Mouse (Mus musculus) ES-Bruce4 (cell line): ENCODE measurements around the gene Qpctl. TPM values are rescaled to one million over a fixed set of nuclear protein-coding genes. Genes with fewer than 3 reads are reported as not detected.

ENCODE experiments used
- H3K27ac ChIP-seq: 2 replicates; pipeline ENCODE4 v1.5.1; 2012; ENCODE audit warnings: low read length, inconsistent platforms; ENCODE audit not compliant: insufficient read depth
- H3K27me3 ChIP-seq: 2 replicates; pipeline ENCODE4 v1.6.1; 2012; ENCODE audit warnings: mild to moderate bottlenecking, low read length, inconsistent platforms; ENCODE audit not compliant: control insufficient read depth, poor library complexity, insufficient read depth, severe bottlenecking
- H3K36me3 ChIP-seq: 2 replicates; pipeline ENCODE4 v1.6.1; 2012; ENCODE audit warnings: inconsistent platforms, mild to moderate bottlenecking, low read length, moderate library complexity; ENCODE audit not compliant: control insufficient read depth, poor library complexity, insufficient read depth, severe bottlenecking
- H3K4me1 ChIP-seq: one replicate; pipeline ENCODE4 v1.8.1; 2011; ENCODE audit warnings: low read length; ENCODE audit not compliant: control insufficient read depth, insufficient read depth
- H3K4me3 ChIP-seq: 2 replicates; pipeline ENCODE4 v1.5.1; 2011; ENCODE audit warnings: low read depth, mild to moderate bottlenecking, low read length
- H3K9ac ChIP-seq: 2 replicates; pipeline ENCODE4 v1.6.1; 2012; ENCODE audit warnings: low read depth, mild to moderate bottlenecking, inconsistent platforms; ENCODE audit not compliant: poor library complexity, severe bottlenecking
- H3K9me3 ChIP-seq: replicated peaks from 2 replicates; pipeline ENCODE4 v1.6.1; 2012; ENCODE audit warnings: mild to moderate bottlenecking, low read length, inconsistent platforms; ENCODE audit not compliant: control insufficient read depth, poor library complexity, insufficient read depth, severe bottlenecking
- CTCF ChIP-seq: IDR thresholded peaks from one replicate; pipeline ENCODE4 v1.8.1; 2011; ENCODE audit warnings: low read depth, low read length
- EP300 ChIP-seq: IDR thresholded peaks from 2 replicates; pipeline ENCODE4 v1.6.1; 2011; ENCODE audit warnings: low read depth, low read length; ENCODE audit not compliant: insufficient read depth
- POLR2A ChIP-seq: IDR thresholded peaks from one replicate; pipeline ENCODE4 v1.8.1; 2011; ENCODE audit warnings: low read length; ENCODE audit not compliant: insufficient read depth
- polyA plus RNA-seq: library from polyadenylated mRNA; stranded (reverse); fragments of >200 nt; gene quantifications from 2 replicates; pipeline ENCODE4 v1.2.4, GENCODE M21; 2011; ENCODE audit warnings: low read depth; ENCODE audit not compliant: missing spikeins, insufficient read depth, insufficient read length

Qpctl gene
- polyA plus RNA-seq, 1 experiment, result 4.6 TPM

DNA sequence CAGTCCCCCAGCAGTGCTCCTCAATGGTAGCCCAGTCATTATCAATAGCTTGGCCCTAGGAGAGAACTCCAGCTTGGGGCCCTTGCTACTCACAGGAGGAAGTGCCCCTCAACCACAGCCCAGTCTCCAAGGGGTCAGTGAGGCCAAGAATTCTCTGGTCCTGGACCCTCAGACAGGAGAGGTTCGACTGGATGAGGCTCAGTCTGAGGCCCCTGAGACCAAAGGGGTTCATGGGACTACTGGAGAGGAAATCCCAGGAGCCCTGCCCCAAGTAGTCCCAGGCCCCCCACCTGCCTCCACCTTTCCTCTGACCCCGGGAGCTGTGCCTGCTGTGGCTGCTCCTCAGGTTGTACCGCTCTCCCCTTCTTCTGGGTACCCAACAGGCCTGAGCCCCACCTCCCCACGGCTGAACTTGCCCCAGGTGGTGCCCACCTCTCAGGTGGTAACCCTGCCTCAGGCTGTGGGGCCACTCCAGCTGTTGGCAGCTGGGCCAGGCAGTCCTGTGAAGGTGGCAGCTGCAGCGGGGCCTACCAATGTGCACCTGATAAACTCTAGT lies 52.6 kb downstream of the Qpctl start:
- H3K27ac ChIP-seq, result no peak overlapping the region
- no peak for TF ChIP-seq EP300
- TF ChIP-seq CTCF, result no peak
- TF ChIP-seq POLR2A, result no peak

DNA sequence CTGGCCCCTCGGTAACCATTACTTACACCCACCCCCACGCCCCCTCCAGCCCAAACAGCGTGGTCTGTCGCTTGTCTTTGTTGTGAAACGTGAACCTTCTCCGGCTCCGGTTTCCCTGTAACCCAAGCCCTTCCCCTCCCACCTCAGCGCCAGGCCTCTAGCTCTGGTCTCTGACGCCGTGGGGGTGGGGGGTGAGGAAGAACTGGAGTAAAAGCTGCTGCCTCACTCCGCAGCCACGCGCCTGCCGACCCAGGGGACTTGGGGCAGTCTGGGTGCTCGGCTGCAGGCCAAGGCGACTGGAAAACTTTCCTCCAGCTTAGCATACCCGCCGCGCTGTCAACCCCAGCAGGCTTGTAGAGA lies 53.4 kb downstream of the Qpctl start:
- TF ChIP-seq POLR2A, result no peak
- 0 out of 2 replicates have a peak, but pooled peaks have one; percentile 10 for TF ChIP-seq EP300
- peak overlapping the region; percentile 29 for H3K4me3 ChIP-seq
- peak overlapping the region; percentile 93 for H3K9ac ChIP-seq
- H3K27ac ChIP-seq, result no peak overlapping the region
- no peaks in the 10 kb centered on the region for H3K36me3 ChIP-seq
- H3K9me3 ChIP-seq, result no peaks in the 10 kb centered on the region
- no peaks in the 10 kb centered on the region for H3K4me1 ChIP-seq
- H3K27me3 ChIP-seq, result no peaks in the 10 kb centered on the region

More for the DNA sequence above, 52.6 kb downstream of the Qpctl start:
- no peaks in the 10 kb centered on the region for H3K27me3 ChIP-seq
- peak overlapping the region; percentile 93; the same call in 1 of the 2 replicates for H3K9ac ChIP-seq
- no peaks in the 10 kb centered on the region for H3K36me3 ChIP-seq
- H3K4me3 ChIP-seq, result no peak overlapping the region
- H3K4me1 ChIP-seq, result no peaks in the 10 kb centered on the region
- no peaks in the 10 kb centered on the region for H3K9me3 ChIP-seq

DNA sequence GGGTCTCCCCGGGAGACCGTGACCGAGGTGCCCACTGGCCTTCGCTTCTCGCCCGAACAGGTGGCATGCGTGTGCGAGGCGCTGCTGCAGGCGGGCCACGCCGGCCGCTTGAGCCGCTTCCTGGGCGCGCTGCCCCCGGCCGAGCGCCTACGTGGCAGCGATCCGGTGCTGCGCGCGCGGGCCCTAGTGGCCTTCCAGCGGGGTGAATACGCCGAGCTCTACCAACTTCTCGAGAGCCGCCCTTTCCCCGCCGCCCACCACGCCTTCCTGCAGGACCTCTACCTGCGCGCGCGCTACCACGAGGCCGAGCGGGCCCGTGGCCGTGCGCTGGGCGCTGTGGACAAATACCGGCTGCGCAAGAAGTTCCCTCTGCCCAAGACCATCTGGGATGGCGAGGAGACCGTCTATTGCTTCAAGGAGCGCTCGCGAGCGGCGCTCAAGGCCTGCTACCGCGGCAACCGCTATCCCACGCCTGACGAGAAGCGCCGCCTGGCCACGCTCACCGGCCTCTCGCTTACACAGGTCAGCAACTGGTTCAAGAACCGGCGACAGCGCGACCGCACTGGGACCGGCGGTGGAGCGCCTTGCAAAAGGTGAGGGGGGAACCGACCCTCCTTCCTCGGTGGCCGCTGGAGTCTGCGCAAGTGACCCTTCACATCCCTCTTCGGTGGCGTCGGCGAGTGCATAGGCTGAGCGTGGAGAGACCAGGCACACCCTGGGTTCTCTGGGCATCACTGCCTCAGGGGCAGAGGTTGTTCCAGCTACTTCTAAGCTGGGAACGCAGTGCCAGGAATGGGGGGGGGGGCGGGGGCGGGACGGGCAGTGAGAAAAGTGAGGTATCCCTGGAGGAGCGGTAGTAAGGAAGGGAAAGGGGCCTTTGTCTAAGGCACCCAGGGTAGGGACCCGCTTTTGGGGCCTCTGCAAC lies 54.0 kb downstream of the Qpctl start:
- H3K4me1 ChIP-seq, result no peaks in the 10 kb centered on the region
- H3K9me3 ChIP-seq, result no peaks in the 10 kb centered on the region
- TF ChIP-seq CTCF (no peak), EP300 (no peak), POLR2A (no peak)
- H3K4me3 ChIP-seq, result peak overlapping the region; percentile 77
- peak overlapping the region; percentile 93 for H3K9ac ChIP-seq
- H3K27me3 ChIP-seq, result no peaks in the 10 kb centered on the region
- no peaks in the 10 kb centered on the region for H3K36me3 ChIP-seq
- no peak overlapping the region for H3K27ac ChIP-seq

DNA sequence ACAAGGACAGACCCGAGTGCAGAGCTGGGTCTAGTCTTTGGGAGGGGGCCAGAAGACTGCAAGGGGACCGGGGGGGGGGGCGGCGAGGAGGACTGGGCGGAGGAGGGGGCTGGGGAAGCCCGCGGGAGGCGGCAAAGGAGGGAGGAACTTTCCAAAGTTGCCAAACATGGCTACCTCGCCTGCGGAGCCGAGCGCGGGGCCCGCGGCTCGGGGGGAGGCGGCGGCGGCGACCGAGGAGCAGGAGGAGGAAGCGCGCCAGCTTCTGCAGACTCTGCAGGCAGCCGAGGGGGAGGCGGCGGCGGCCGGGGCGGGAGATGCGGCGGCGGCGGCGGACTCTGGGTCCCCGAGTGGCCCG lies 54.6 kb downstream of the Qpctl start, which contains the start of gene Six5:
TSS of gene Six5 (plus strand) at position 124 of the 355 bp plus-strand sequence.
- H3K27ac ChIP-seq, result peak within 1 kb of the TSS; percentile 63; the same call in 1 of the 2 replicates
- peak within 1 kb of the TSS; percentile 77 for H3K4me3 ChIP-seq
- no peaks in the 10 kb centered on the region for H3K27me3 ChIP-seq
- no peaks in the 10 kb centered on the region for H3K36me3 ChIP-seq
- H3K4me1 ChIP-seq, result no peaks in the 10 kb centered on the region
- H3K9me3 ChIP-seq, result no peaks in the 10 kb centered on the region
- no peak for TF ChIP-seq EP300
- peak within 1 kb of the TSS; percentile 93 for H3K9ac ChIP-seq

DNA sequence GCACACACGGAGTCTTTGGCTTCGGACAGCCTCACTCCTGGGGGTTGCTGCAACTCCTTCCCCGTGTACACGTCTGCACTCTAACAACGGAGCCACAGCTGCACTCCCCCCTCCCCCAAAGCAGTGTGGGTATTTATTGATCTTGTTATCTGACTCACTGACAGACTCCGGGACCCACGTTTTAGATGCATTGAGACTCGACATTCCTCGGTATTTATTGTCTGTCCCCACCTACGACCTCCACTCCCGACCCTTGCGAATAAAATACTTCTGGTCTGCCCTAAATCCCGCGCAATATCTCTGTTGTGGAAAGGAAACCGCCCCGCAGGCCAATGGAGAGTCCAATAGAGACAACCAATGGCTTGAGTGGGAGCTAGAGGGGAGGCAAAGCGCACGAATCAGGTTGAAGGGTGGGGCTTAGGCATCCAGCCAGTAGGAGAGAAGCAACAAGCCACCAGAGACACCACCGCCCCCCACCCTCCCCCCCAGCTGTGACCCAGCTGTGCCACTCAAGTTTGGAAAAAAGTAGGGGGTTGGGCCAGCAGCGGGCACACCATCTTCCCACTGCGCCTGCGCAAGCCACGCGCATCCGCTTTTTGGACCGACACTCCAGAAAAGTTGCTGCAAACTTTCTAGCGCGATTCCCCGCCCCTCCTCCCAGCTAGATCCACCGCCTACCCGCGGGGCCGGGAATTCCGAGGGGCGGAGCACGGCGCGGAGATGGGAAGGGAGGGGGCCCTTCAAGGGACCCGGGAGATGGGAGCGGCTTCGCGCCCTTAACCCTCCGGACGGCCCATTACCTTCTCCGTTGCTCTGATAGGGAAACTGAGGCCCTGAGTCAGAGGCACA lies 55.3 kb downstream of the Qpctl start:
- TF ChIP-seq EP300 (0 out of 2 replicates have a peak, but pooled peaks have one; percentile 47), CTCF (no peak)
- Histone ChIP-seq H3K4me1 (no peaks in the 10 kb centered on the region), H3K27me3 (no peaks in the 10 kb centered on the region), H3K9me3 (no peaks in the 10 kb centered on the region), H3K36me3 (no peaks in the 10 kb centered on the region), H3K9ac (peak overlapping the region; percentile 93), H3K27ac (peak overlapping the region; percentile 63; the same call in 1 of the 2 replicates), H3K4me3 (peak overlapping the region; percentile 77)

DNA sequence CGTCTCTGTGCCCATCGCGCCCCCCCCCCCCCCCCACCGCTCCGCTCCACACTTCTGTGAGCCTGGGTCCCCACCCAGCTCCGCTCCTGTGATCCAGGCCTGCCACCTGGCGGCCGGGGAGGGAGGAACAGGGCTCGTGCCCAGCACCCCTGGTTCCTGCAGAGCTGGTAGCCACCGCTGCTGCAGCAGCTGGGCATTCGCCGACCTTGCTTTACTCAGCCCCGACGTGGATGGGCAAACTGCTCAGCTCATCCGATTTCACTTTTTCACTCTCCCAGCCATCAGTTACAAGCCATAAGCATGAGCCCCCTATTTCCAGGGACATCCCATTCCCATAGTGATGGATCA lies 55.9 kb downstream of the Qpctl start:
- Histone ChIP-seq H3K9me3 (no peaks in the 10 kb centered on the region), H3K4me1 (no peaks in the 10 kb centered on the region), H3K27ac (no peak overlapping the region), H3K4me3 (peak overlapping the region; percentile 72), H3K36me3 (no peaks in the 10 kb centered on the region), H3K9ac (peak overlapping the region; percentile 52), H3K27me3 (no peaks in the 10 kb centered on the region)
- TF ChIP-seq EP300, result no peak
- peak; percentile 78 for TF ChIP-seq CTCF
